Mouse (Mus musculus) liver, embryonic 14.5 days (tissue): Measurements from ENCODE around the gene Tas2r113.
"Not testable (repeated sequence)": the region's sequence is repeated elsewhere in the genome, so short reads cannot be mapped to it uniquely, and the experiment has no call there.

Experiments used
- CTCF ChIP-seq: IDR thresholded peaks from 2 replicates; pipeline ENCODE4 v1.5.1; 2016; ENCODE audit warnings: antibody characterized with exemption, low read depth, control low read depth
- EP300 ChIP-seq: IDR thresholded peaks from 2 replicates; pipeline ENCODE4 v1.6.1; 2016; ENCODE audit warnings: antibody characterized with exemption, low read depth

- TF ChIP-seq CTCF, EP300: not testable (repeated sequence)
These were observed 48.6 kb downstream of the Tas2r113 start for GRCm38 (mm10) chr6:132941376-132941775.
